Mouse (Mus musculus): ENCODE data around the gene Tax1bp1.
"Not testable (repeated sequence)": the region's sequence is repeated elsewhere in the genome, so short reads cannot be mapped to it uniquely, and the experiment has no call there.

Tax1bp1 gene

GRCm38 (mm10) chr6:52713104-52713896 lies at the start of gene Tax1bp1:
Gene Tax1bp1, plus strand, starts transcription at chr6:52713729.
- DNase-seq (ENCODE audit: low spot score in 2 of 2): peak; percentile 87 to 90

GRCm38 (mm10) chr6:52667641-52668040 lies 45.9 kb upstream of the Tax1bp1 start:
- DNase-seq (ENCODE audit: low spot score in 2 of 2): no peak

GRCm38 (mm10) chr6:52669878-52670277 lies 43.7 kb upstream of the Tax1bp1 start:
- DNase-seq (ENCODE audit: low spot score in 2 of 2): not testable (repeated sequence)

- no peak for DNase-seq (ENCODE audit: low spot score in 2 of 2)
Measured at GRCm38 (mm10) chr6:52671791-52672190, 41.7 kb upstream of the Tax1bp1 start.

GRCm38 (mm10) chr6:52672539-52672938 lies 41.0 kb upstream of the Tax1bp1 start:
- no peak for DNase-seq (ENCODE audit: low spot score in 2 of 2)

- no peak for DNase-seq (ENCODE audit: low spot score in 2 of 2)
Measured at GRCm38 (mm10) chr6:52673706-52674105, 39.8 kb upstream of the Tax1bp1 start.

- no peak for DNase-seq (ENCODE audit: low spot score in 2 of 2)
Measured at GRCm38 (mm10) chr6:52674541-52674940, 39.0 kb upstream of the Tax1bp1 start.

GRCm38 (mm10) chr6:52675222-52675921 lies 38.2 kb upstream of the Tax1bp1 start:
- DNase-seq (ENCODE audit: low spot score in 2 of 2): peak in 1 of 2 experiments; percentile 4

- not testable (repeated sequence) for DNase-seq (ENCODE audit: low spot score in 2 of 2)
Measured at GRCm38 (mm10) chr6:52677534-52677933, 36.0 kb upstream of the Tax1bp1 start.

GRCm38 (mm10) chr6:52679565-52679964 lies 34.0 kb upstream of the Tax1bp1 start:
- DNase-seq (ENCODE audit: low spot score in 2 of 2): no peak

GRCm38 (mm10) chr6:52680458-52681032 lies 33.0 kb upstream of the Tax1bp1 start:
- no peak for DNase-seq (ENCODE audit: low spot score in 2 of 2)

- no peak for DNase-seq (ENCODE audit: low spot score in 2 of 2)
Measured at GRCm38 (mm10) chr6:52681847-52682485, 31.6 kb upstream of the Tax1bp1 start.

- no peak for DNase-seq (ENCODE audit: low spot score in 2 of 2)
Measured at GRCm38 (mm10) chr6:52682607-52683006, 30.9 kb upstream of the Tax1bp1 start.

GRCm38 (mm10) chr6:52686901-52687500 lies 26.5 kb upstream of the Tax1bp1 start:
- no peak for DNase-seq (ENCODE audit: low spot score in 2 of 2)

GRCm38 (mm10) chr6:52690365-52690764 lies 23.2 kb upstream of the Tax1bp1 start:
- no peak for DNase-seq (ENCODE audit: low spot score in 2 of 2)

- no peak for DNase-seq (ENCODE audit: low spot score in 2 of 2)
Measured at GRCm38 (mm10) chr6:52691800-52692199, 21.7 kb upstream of the Tax1bp1 start.

GRCm38 (mm10) chr6:52692451-52693063 lies 21.0 kb upstream of the Tax1bp1 start:
- DNase-seq (ENCODE audit: low spot score in 2 of 2): peak in 1 of 2 experiments; percentile 20

GRCm38 (mm10) chr6:52697964-52698535 lies 15.5 kb upstream of the Tax1bp1 start:
- no peak for DNase-seq (ENCODE audit: low spot score in 2 of 2)

- DNase-seq (ENCODE audit: low spot score in 2 of 2): no peak
Measured at GRCm38 (mm10) chr6:52699050-52699449, 14.5 kb upstream of the Tax1bp1 start.

GRCm38 (mm10) chr6:52699899-52700298 lies 13.6 kb upstream of the Tax1bp1 start:
- DNase-seq (ENCODE audit: low spot score in 2 of 2): no peak

- DNase-seq (ENCODE audit: low spot score in 2 of 2): no peak
Measured at GRCm38 (mm10) chr6:52703263-52703662, 10.3 kb upstream of the Tax1bp1 start.

Data from cerebellum, postnatal 4 days (tissue).